Mouse (Mus musculus): ENCODE data around the gene Tsen15. TPM values are rescaled to one million over a fixed set of nuclear protein-coding genes. Genes with fewer than 3 reads are reported as not detected.
A peak's percentile ranks its signal among the peaks of the same experiment; 100 is the strongest.
"Not testable (repeated sequence)": the region's sequence is repeated elsewhere in the genome, so short reads cannot be mapped to it uniquely, and the experiment has no call there.

The Tsen15 gene
- total RNA-seq, 2 experiments from 2014 or later: 21.0 to 21.5 TPM

DNA sequence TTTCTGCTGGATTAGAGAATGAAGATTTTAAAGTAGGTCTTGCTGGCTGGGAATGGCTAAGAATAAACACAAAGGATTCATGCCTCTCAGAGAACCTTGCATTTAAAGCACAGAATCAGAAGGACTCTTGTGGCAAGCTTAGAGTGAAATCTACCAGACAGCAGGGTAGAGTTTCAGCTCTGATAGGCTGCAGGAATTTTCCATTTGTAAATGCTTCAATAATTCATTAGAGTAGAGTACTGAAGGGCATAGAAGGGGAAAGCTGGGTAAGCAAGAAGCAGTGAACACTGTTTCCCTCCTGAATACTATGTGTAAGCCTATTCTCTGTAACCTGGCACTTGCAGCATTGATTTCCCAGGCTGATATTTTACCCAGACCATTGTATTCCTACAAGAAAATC lies 2.8 kb upstream of the Tsen15 start:
- DNase-seq: no peak

DNA sequence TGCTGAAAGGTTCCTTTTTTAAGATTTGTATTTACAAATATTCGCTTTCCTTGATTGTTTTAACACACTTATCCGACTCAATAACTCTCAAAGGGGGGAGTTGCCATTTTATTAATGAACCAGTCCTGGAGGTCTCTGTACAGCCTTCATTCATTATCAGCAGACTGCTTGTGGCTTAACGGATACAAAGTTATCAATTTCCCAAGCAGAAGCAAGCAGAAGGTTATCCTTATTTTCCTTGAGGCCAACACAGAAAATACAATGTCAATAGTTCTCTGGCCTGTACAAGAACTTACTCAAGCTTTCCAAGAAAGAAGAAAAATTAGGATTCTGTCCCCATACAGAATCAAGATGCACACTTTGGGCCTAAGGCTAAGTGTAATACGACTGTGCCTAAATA lies 795 bp downstream of the Tsen15 start:
- not testable (repeated sequence) for DNase-seq

DNA sequence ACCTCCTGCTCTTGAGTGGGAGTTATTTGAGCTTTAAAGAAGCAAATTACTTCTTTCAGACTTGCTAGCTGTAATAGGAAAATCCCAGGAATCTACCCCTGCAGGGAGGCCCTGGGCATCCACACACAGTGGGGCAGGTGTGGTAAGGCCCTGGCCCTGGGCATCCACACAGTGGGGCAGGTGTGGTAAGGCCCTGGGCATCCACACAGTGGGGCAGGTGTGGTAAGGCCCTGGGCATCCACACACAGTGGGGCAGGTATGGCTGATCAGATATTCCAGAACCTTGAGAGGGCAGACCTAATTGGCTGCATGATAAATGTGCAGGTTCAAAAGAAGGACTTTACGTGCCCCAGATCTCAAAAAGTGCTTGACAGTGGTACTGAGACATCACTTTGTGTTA lies 1.9 kb downstream of the Tsen15 start:
- DNase-seq: no peak

DNA sequence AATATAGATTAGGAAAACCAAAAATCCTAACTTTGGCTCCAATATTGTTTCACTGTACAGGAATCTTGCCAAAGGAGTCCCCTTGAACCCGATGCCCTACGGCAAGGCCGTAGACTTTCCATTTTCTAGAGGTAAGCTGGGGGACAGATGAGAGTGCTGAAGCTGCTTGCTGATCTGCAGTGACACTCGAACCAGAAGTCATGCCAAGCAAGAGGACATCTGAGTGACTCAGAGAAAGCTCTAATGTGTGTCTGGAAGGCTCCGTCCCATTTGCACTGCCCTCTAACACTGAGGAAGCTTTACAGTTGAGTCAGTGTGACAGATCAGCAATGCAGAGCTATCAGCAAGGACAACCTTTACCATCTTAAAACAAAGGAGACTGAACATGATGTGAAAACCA lies 8.2 kb downstream of the Tsen15 start:
- no peak for DNase-seq

DNA sequence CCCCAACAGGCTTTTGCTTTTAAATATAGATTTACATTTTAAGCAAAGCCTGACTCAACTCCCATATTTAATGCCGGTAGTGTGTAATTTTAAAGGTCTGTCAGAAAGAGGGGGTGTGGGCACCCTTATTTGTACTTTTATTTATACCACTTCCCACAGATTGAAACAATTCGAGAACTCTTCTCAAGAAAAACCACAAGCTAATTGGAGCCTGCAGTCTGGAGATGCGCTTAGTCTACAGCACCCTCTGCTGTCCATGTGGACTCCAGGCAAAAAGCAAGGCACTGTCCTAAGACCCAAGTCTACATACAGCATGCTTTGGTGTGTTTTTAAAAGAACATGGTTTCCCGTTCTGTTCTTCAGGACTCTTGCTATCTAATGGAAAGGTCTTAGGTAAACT lies 17.3 kb downstream of the Tsen15 start:
- peak; percentile 58 to 80 for DNase-seq

DNA sequence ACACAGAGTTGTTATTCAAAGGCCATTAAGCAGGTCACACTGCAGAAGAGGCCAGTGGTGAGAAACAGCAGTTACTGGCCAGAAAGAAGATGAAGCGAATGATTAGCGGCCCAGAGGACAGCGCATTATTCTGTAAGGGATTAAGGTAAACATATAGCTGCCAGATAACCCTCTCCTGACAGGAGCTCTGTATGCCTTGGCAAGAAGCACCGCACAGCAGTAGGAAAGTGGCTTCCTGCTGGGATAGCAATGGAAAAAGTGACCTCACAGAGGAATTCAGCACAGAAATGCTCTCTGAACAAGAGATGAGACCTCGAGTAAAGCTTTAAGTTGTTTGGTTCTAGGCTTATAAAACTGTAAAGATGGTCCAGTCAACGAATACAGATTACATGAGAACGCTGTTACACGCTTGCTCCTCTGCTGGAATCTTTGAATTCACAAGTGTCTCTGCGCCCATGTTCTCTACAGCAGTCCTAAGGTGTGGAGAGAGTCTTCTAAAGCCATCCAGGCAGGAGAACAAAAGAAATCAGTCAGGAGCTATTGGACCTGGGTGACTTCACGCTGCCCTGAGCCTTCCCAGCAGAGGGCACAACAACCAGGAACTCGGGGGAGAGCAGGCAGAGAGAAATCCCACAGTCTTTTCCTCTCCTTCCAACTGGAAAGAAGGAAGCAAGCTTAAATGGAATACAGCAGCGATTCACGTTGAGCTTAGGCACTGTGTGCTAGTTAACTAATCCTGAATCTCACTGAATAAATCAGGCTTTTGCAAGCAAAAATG lies 18.0 kb downstream of the Tsen15 start:
- DNase-seq: peak; percentile 19 to 24

DNA sequence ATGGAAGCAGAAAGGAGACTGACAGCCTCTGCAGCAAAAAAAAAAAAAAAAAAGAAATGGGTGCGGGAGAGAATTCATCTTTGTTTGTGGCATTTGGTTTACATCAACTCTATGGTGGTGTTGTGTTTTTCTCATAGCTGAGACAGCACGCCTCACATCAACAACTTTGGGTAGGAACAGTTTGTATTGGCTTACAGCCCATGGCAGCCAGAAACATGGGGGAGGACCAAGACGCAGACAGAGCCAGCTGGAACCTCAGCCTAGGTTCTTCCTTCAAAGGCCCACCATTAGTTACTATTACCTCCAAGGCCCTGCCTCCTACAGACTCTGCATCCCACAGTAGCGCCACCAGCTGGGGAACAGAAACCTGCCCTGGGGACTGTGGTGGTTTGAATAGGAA lies 29.8 kb downstream of the Tsen15 start:
- DNase-seq: peak; percentile 37 to 47

DNA sequence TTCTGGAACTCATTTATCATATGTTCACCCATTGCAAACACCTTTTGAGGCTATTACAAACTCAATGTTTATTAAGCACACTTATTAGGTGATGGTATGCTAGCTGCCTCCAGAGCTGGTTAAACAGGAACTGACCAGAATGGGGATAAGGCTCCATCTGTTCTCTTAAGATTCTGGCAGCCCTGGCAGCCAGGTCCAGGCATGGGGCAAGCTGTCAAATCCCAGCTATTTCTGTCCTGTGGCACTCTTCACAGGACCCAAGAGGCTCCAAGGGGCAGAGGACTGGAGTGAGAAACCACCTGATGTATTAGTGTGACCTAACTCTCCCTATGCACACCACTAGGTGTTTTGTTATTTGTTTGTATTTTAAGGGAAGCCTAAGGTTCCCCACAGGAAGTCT lies 38.5 kb downstream of the Tsen15 start:
- DNase-seq: peak; percentile 25 to 49

DNA sequence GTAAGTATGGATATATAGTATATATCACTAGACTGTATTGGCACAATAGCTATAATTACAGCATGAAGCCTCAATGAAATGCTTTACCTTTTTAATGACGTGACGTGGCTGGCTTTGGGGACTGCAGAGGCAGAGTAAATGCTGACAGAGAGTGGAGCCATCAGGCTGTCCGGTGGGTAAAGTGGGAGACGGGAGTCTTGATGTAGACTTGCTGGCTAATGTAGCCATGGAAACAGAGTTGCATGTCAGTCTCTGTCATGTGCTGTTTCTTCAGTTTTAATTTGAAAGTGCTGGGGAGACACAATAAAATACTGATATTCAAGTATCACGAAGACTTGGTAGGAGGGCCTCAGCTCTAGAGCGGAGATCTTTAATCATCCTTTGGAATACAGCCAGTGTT lies 62.5 kb downstream of the Tsen15 start:
- DNase-seq: no peak

Other genes with a start within 250 kb of the Tsen15 start
- gene Colgalt2, start 13.1 kb upstream of the Tsen15 start, total RNA-seq (2021): 1 to 10 TPM; 3.0 to 3.2 TPM

All from heart, adult 18-20 months (tissue).